Mouse (Mus musculus): Measurements from ENCODE around the gene C130050O18Rik. TPM values are rescaled to one million over a fixed set of nuclear protein-coding genes. Genes with fewer than 3 reads are reported as not detected.
A peak's percentile ranks its signal among the peaks of the same experiment; 100 is the strongest.

Gene C130050O18Rik
- polyA plus RNA-seq, 1 experiment, result 0.33 TPM

GRCm38 (mm10) chr5:139433842-139434568, 28.9 kb downstream of the C130050O18Rik start:
- TF ChIP-seq CTCF (IDR thresholded peaks at IDR 0.05; ENCODE audit: borderline replicate concordance, extremely low read depth, insufficient read depth, insufficient read length), result no peak
- TF ChIP-seq POLR2A (IDR thresholded peaks at IDR 0.05; ENCODE audit: borderline replicate concordance, extremely low read depth, insufficient read depth, insufficient read length, poor library complexity, severe bottlenecking), result no peak
- no peak for DNase-seq (ENCODE audit: low read depth)

GRCm38 (mm10) chr5:139434940-139435339, 29.9 kb downstream of the C130050O18Rik start:
- TF ChIP-seq CTCF (IDR thresholded peaks at IDR 0.05; ENCODE audit: borderline replicate concordance, extremely low read depth, insufficient read depth, insufficient read length) (no peak), POLR2A (IDR thresholded peaks at IDR 0.05; ENCODE audit: borderline replicate concordance, extremely low read depth, insufficient read depth, insufficient read length, poor library complexity, severe bottlenecking) (no peak)
- peak; percentile 91 for DNase-seq (ENCODE audit: low read depth)

- no peak for DNase-seq (ENCODE audit: low read depth)
- no peak for TF ChIP-seq CTCF (IDR thresholded peaks at IDR 0.05; ENCODE audit: borderline replicate concordance, extremely low read depth, insufficient read depth, insufficient read length)
These were observed 32.7 kb downstream of the C130050O18Rik start for GRCm38 (mm10) chr5:139437769-139438168.

GRCm38 (mm10) chr5:139438440-139438839, 33.4 kb downstream of the C130050O18Rik start:
- TF ChIP-seq CTCF (IDR thresholded peaks at IDR 0.05; ENCODE audit: borderline replicate concordance, extremely low read depth, insufficient read depth, insufficient read length), result no peak
- TF ChIP-seq POLR2A (IDR thresholded peaks at IDR 0.05; ENCODE audit: borderline replicate concordance, extremely low read depth, insufficient read depth, insufficient read length, poor library complexity, severe bottlenecking), result no peak
- peak; percentile 63 for DNase-seq (ENCODE audit: low read depth)

GRCm38 (mm10) chr5:139440451-139440850, 35.4 kb downstream of the C130050O18Rik start:
- no peak for TF ChIP-seq POLR2A (IDR thresholded peaks at IDR 0.05; ENCODE audit: borderline replicate concordance, extremely low read depth, insufficient read depth, insufficient read length, poor library complexity, severe bottlenecking)
- no peak for TF ChIP-seq CTCF (IDR thresholded peaks at IDR 0.05; ENCODE audit: borderline replicate concordance, extremely low read depth, insufficient read depth, insufficient read length)
- DNase-seq (ENCODE audit: low read depth), result peak; percentile 55

- TF ChIP-seq CTCF (IDR thresholded peaks at IDR 0.05; ENCODE audit: borderline replicate concordance, extremely low read depth, insufficient read depth, insufficient read length) (no peak), POLR2A (IDR thresholded peaks at IDR 0.05; ENCODE audit: borderline replicate concordance, extremely low read depth, insufficient read depth, insufficient read length, poor library complexity, severe bottlenecking) (no peak)
- no peak for DNase-seq (ENCODE audit: low read depth)
These were observed 36.0 kb downstream of the C130050O18Rik start for GRCm38 (mm10) chr5:139440926-139441725.

- TF ChIP-seq CTCF (IDR thresholded peaks at IDR 0.05; ENCODE audit: borderline replicate concordance, extremely low read depth, insufficient read depth, insufficient read length) (no peak), POLR2A (IDR thresholded peaks at IDR 0.05; ENCODE audit: borderline replicate concordance, extremely low read depth, insufficient read depth, insufficient read length, poor library complexity, severe bottlenecking) (no peak)
- DNase-seq (ENCODE audit: low read depth), result no peak
These were observed 36.6 kb downstream of the C130050O18Rik start for GRCm38 (mm10) chr5:139441726-139442018.

- DNase-seq (ENCODE audit: low read depth), result peak; percentile 50
- TF ChIP-seq CTCF (IDR thresholded peaks at IDR 0.05; ENCODE audit: borderline replicate concordance, extremely low read depth, insufficient read depth, insufficient read length) (no peak), POLR2A (IDR thresholded peaks at IDR 0.05; ENCODE audit: borderline replicate concordance, extremely low read depth, insufficient read depth, insufficient read length, poor library complexity, severe bottlenecking) (no peak)
These were observed 37.3 kb downstream of the C130050O18Rik start for GRCm38 (mm10) chr5:139442428-139442827.

GRCm38 (mm10) chr5:139442962-139443361, 37.9 kb downstream of the C130050O18Rik start:
- no peak for TF ChIP-seq CTCF (IDR thresholded peaks at IDR 0.05; ENCODE audit: borderline replicate concordance, extremely low read depth, insufficient read depth, insufficient read length)
- no peak for TF ChIP-seq POLR2A (IDR thresholded peaks at IDR 0.05; ENCODE audit: borderline replicate concordance, extremely low read depth, insufficient read depth, insufficient read length, poor library complexity, severe bottlenecking)
- no peak for DNase-seq (ENCODE audit: low read depth)

- peak; percentile 25; the same call in 1 of the 2 replicates for TF ChIP-seq CTCF (IDR thresholded peaks at IDR 0.05; ENCODE audit: borderline replicate concordance, extremely low read depth, insufficient read depth, insufficient read length)
- TF ChIP-seq POLR2A (IDR thresholded peaks at IDR 0.05; ENCODE audit: borderline replicate concordance, extremely low read depth, insufficient read depth, insufficient read length, poor library complexity, severe bottlenecking), result no peak
- no peak for DNase-seq (ENCODE audit: low read depth)
These were observed 40.2 kb downstream of the C130050O18Rik start for GRCm38 (mm10) chr5:139445258-139445657.

- no peak for DNase-seq (ENCODE audit: low read depth)
- TF ChIP-seq POLR2A (IDR thresholded peaks at IDR 0.05; ENCODE audit: borderline replicate concordance, extremely low read depth, insufficient read depth, insufficient read length, poor library complexity, severe bottlenecking) (no peak), CTCF (IDR thresholded peaks at IDR 0.05; ENCODE audit: borderline replicate concordance, extremely low read depth, insufficient read depth, insufficient read length) (no peak)
These were observed 42.9 kb downstream of the C130050O18Rik start for GRCm38 (mm10) chr5:139448025-139448424.

Measured in brain, embryonic 14.5 days (tissue).